Mouse (Mus musculus): ENCODE results near the gene Ccdc171. TPM values are rescaled to one million over a fixed set of nuclear protein-coding genes. Genes with fewer than 3 reads are reported as not detected.

Gene Ccdc171
- polyA plus RNA-seq, 1 experiment from 2014 or later: 3.4 TPM

DNA sequence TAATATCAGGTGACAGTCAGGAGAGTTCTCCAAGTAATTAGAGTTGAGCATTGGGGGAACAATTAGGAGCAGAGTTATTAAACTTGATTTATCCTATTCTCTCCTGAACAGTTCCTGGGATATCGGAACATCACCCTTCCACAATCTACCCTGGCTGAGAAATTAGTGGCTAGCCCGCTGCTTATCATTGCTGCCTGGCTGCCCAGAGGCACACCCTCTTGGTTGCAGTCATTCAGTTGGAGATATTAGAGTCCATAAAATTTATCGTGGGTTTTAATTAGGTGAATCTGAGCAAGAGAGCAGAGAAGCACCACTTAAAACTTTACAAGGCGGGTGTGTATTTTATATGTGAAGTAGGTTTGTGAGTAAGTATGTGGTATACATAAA is 214.5 kb downstream of the Ccdc171 start:
- H3K27ac ChIP-seq: no peak overlapping the region
- no peak overlapping the region for H3K4me2 ChIP-seq
- 47% methylated on average over 4 of the region's 4 CpGs for WGBS
- no peaks in the 10 kb centered on the region for H3K27me3 ChIP-seq
- no peaks in the 10 kb centered on the region for H3K9me3 ChIP-seq
- no peak for ATAC-seq (ENCODE audit: insufficient number of reproducible peaks, low FRiP score, low TSS enrichment, low read depth)
- H3K4me1 ChIP-seq: no peaks in the 10 kb centered on the region
- no peak overlapping the region for H3K9ac ChIP-seq
- H3K4me3 ChIP-seq: no peak overlapping the region
- H3K36me3 ChIP-seq: no peaks in the 10 kb centered on the region

DNA sequence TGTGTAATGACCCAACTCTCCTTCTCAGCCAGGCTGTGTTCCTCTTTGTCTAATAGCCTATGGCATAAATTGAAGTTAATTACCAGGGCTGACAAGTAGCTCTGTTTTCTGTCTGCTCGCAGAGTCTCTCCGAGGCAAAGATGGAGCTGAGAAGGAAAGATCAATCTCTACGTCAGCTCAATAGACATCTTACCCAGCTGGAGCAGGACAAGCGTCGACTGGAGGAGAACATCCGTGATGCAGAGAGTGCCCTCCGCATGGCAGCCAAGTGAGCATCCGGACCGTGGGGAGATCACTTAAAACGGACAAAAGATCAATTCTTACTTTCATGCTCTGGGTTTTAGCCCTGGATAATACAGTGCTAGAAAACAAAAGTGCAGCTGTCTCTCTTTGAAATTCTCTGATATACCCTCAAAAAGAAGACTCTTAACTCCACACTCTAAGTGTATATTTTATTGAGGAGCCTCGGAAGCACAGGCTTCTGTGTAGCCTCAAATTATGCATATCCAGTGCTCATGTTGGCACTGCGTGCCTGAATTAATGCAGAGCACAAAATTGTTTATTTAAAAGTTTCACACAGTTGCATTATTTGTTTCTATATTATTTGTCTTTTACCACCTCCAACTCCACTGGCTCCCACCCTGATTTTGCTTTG is 217.6 kb downstream of the Ccdc171 start:
- Histone ChIP-seq H3K4me3 (no peak overlapping the region), H3K36me3 (no peaks in the 10 kb centered on the region), H3K27me3 (no peaks in the 10 kb centered on the region), H3K27ac (no peak overlapping the region), H3K9ac (no peak overlapping the region), H3K4me2 (no peak overlapping the region), H3K9me3 (no peaks in the 10 kb centered on the region), H3K4me1 (no peaks in the 10 kb centered on the region)
- no peak for ATAC-seq (ENCODE audit: insufficient number of reproducible peaks, low FRiP score, low TSS enrichment, low read depth)
- 32% methylated on average over 12 of the region's 12 CpGs for WGBS

- no peak overlapping the region for H3K9ac ChIP-seq
- H3K27me3 ChIP-seq: no peaks in the 10 kb centered on the region
- no peaks in the 10 kb centered on the region for H3K4me1 ChIP-seq
- no peak for ATAC-seq (ENCODE audit: insufficient number of reproducible peaks, low FRiP score, low TSS enrichment, low read depth)
- WGBS: 91% methylated on average over 6 of the region's 6 CpGs
- H3K9me3 ChIP-seq: 0 out of 2 replicates have a peak, but pooled peaks cover 3% of the 10 kb centered on the region
- H3K27ac ChIP-seq: no peak overlapping the region
- no peak overlapping the region for H3K4me3 ChIP-seq
- no peak overlapping the region for H3K4me2 ChIP-seq
- H3K36me3 ChIP-seq: no peaks in the 10 kb centered on the region
Observed at GRCm38 (mm10) chr4:83775136-83775535, 249.8 kb downstream of the Ccdc171 start.

GRCm38 (mm10) chr4:83780044-83780443 is 254.7 kb downstream of the Ccdc171 start:
- WGBS: 97% methylated on average over 4 of the region's 4 CpGs
- no peak overlapping the region for H3K27ac ChIP-seq
- H3K9me3 ChIP-seq: 0 out of 2 replicates have a peak, but pooled peaks cover 3% of the 10 kb centered on the region
- H3K4me2 ChIP-seq: no peak overlapping the region
- no peak overlapping the region for H3K4me3 ChIP-seq
- H3K9ac ChIP-seq: no peak overlapping the region
- H3K27me3 ChIP-seq: no peaks in the 10 kb centered on the region
- no peaks in the 10 kb centered on the region for H3K36me3 ChIP-seq
- ATAC-seq (ENCODE audit: insufficient number of reproducible peaks, low FRiP score, low TSS enrichment, low read depth): no peak
- no peaks in the 10 kb centered on the region for H3K4me1 ChIP-seq

- Histone ChIP-seq H3K4me2 (no peak overlapping the region), H3K27me3 (no peaks in the 10 kb centered on the region), H3K9me3 (no peaks in the 10 kb centered on the region), H3K27ac (no peak overlapping the region), H3K9ac (no peak overlapping the region), H3K4me1 (no peaks in the 10 kb centered on the region), H3K36me3 (no peaks in the 10 kb centered on the region), H3K4me3 (no peak overlapping the region)
- no peak for ATAC-seq (ENCODE audit: insufficient number of reproducible peaks, low FRiP score, low TSS enrichment, low read depth)
- 85% methylated on average over 2 of the region's 2 CpGs for WGBS
Observed at GRCm38 (mm10) chr4:83785115-83785514, 259.8 kb downstream of the Ccdc171 start.

DNA sequence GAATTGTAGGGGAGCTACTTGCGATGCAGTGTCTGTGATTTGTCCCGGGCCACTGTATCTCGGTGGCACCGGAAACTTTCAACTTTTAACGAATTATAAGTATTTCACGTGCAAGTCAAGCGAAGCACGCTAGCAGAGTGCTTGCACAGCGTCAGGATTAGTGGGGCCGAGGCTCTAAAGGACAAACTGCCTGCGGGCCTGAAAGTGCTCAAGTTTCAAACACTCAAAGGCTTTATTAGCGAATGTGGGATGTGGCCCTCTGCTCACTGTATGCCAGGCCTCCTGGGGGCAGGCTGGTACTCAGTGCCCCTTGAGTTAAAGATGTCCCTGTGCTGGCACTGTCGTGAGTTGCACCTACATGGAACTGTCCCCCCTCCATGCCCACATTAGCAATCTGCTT is 266.5 kb downstream of the Ccdc171 start:
- H3K9ac ChIP-seq: no peak overlapping the region
- 19% methylated on average over 13 of the region's 13 CpGs for WGBS

GRCm38 (mm10) chr4:83794315-83794922 is 269.1 kb downstream of the Ccdc171 start:
- WGBS: 19% methylated on average over 9 of the region's 9 CpGs
- peaks cover 2% of the 10 kb centered on the region; the same call in 1 of the 2 replicates for H3K27me3 ChIP-seq
- H3K4me1 ChIP-seq: peaks cover 10% of the 10 kb centered on the region; the same call in 1 of the 2 replicates
- H3K36me3 ChIP-seq: no peaks in the 10 kb centered on the region
- H3K9me3 ChIP-seq: no peaks in the 10 kb centered on the region
- H3K9ac ChIP-seq: no peak overlapping the region
- no peak overlapping the region for H3K27ac ChIP-seq
- ATAC-seq (ENCODE audit: insufficient number of reproducible peaks, low FRiP score, low TSS enrichment, low read depth): no peak
- H3K4me3 ChIP-seq: no peak overlapping the region
- H3K4me2 ChIP-seq: no peak overlapping the region

More for the DNA sequence above, 266.5 kb downstream of the Ccdc171 start:
- Histone ChIP-seq H3K9me3 (no peaks in the 10 kb centered on the region), H3K4me3 (no peak overlapping the region), H3K27me3 (peaks cover 2% of the 10 kb centered on the region; the same call in 1 of the 2 replicates), H3K27ac (no peak overlapping the region), H3K4me1 (peaks cover 2% of the 10 kb centered on the region; the same call in 1 of the 2 replicates), H3K36me3 (no peaks in the 10 kb centered on the region), H3K4me2 (no peak overlapping the region)
- ATAC-seq (ENCODE audit: insufficient number of reproducible peaks, low FRiP score, low TSS enrichment, low read depth): no peak

DNA sequence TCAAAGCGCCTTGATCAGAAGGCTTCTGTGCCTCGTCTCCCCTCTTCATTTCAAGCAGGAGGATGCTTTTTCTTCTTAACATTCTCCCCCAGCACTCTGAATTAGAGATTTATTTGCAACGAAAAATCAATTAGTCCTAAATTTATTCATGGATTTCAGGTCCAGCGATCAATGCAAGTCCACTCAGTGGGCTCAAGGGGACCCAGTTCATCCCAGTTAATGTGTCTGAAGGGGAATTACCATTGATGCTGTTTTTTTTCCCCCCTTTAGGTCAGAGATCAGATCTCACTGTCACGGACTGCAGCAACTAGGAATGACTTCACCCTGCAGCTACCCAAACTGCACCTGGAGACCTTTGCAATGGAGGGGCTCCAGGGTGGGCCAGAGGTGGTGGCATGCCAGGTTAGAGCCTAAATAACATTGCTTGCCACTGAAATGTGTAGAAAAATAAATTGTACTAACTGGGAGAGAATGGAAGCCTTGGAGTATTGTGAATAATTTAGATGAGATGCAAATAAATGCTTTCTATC is 269.6 kb downstream of the Ccdc171 start:
- Histone ChIP-seq H3K4me3 (no peak overlapping the region), H3K27ac (no peak overlapping the region), H3K4me1 (peaks cover 10% of the 10 kb centered on the region; the same call in 1 of the 2 replicates), H3K9ac (no peak overlapping the region), H3K27me3 (peaks cover 2% of the 10 kb centered on the region; the same call in 1 of the 2 replicates), H3K9me3 (no peaks in the 10 kb centered on the region), H3K4me2 (no peak overlapping the region), H3K36me3 (no peaks in the 10 kb centered on the region)
- no peak for ATAC-seq (ENCODE audit: insufficient number of reproducible peaks, low FRiP score, low TSS enrichment, low read depth)
- WGBS: 54% methylated on average over 5 of the region's 5 CpGs

DNA sequence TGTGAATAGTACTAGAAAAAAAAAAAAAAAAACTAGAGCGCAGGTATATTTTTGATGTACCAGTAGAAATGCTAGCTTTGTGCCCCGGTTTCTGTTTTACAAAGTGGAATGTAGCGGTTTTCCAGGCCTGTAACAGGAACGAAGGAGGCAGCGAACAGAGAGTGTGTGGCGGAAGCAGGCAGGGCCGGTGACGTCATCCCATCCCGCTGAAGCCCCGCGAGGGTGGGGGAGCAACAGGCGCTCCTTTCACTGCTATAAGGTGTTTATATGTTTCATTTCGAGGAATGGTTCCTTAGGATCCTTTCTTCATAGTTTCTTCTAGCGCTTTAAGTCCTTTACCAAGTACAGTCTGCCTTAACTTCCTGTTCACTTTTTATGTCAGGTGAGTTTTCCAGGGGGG is 272.6 kb downstream of the Ccdc171 start:
- H3K4me2 ChIP-seq: 0 out of 2 replicates have a peak overlapping the region, but pooled peaks have one; percentile 19
- ATAC-seq (ENCODE audit: insufficient number of reproducible peaks, low FRiP score, low TSS enrichment, low read depth): no peak
- peaks cover 8% of the 10 kb centered on the region; the same call in 1 of the 2 replicates for H3K4me1 ChIP-seq
- no peaks in the 10 kb centered on the region for H3K9me3 ChIP-seq
- no peak overlapping the region for H3K9ac ChIP-seq
- 57% methylated on average over 14 of the region's 14 CpGs for WGBS
- H3K4me3 ChIP-seq: peak overlapping the region; percentile 9; the same call in 1 of the 2 replicates
- H3K27ac ChIP-seq: no peak overlapping the region
- no peaks in the 10 kb centered on the region for H3K36me3 ChIP-seq
- H3K27me3 ChIP-seq: no peaks in the 10 kb centered on the region

DNA sequence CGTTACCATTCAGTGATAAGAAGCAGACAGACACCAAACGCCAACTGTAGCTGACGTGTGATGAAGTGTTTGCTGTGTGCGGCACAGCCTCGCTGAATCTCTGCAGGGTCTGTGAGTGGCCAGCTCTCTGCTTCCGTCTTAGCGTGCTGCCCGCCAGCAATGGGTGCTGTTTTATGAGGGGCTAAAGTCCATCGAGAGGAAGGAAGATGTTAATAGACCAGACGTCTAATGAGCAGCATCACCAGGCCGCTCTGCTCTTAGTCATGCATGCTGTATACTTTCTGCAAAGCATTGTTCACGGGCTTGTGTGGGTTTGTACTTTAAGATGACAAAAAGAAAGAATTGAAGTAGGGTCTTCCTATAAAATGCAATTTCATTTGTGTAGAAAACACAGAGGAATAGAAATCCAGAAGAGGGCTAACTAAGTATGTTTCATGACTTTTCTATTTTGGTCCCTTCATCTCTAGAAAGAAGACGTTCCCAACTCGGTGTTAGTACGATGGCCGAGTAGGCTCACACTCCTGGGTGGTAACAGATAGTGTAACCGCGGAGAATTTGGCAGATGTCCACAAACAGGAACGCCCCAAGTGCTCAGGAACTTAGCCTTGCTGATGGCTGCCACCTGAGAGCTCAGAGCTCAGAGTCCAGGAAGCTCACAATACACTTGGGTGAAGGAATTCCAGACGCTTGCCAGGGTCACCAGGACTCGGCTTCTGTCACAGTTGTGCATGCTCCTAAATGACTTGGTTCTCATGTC is 273.5 kb downstream of the Ccdc171 start:
- no peak for ATAC-seq (ENCODE audit: insufficient number of reproducible peaks, low FRiP score, low TSS enrichment, low read depth)
- H3K9ac ChIP-seq: no peak overlapping the region
- H3K9me3 ChIP-seq: no peaks in the 10 kb centered on the region
- H3K4me1 ChIP-seq: peaks cover 8% of the 10 kb centered on the region; the same call in 1 of the 2 replicates
- H3K4me3 ChIP-seq: no peak overlapping the region
- no peaks in the 10 kb centered on the region for H3K27me3 ChIP-seq
- no peak overlapping the region for H3K4me2 ChIP-seq
- 48% methylated on average over 21 of the region's 21 CpGs for WGBS
- no peak overlapping the region for H3K27ac ChIP-seq
- no peaks in the 10 kb centered on the region for H3K36me3 ChIP-seq

DNA sequence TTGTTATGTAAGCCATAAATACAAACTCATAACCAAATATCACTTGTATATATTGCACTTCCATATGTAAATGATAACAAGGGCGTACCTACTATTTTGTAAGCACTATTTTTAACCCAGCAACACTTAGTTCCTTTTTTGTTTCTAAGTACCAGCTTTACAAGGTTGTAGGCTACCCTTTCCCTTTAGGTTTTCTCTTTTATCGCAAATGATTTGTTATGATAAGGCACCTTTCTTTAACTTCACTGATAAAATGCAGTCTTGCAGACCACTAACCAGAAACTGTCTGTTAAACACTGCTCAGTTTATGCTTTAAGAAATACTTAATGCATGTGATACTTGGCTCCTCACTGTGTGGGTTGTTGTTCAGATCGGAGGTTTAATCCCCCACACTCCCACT is 275.1 kb downstream of the Ccdc171 start:
- no peak for ATAC-seq (ENCODE audit: insufficient number of reproducible peaks, low FRiP score, low TSS enrichment, low read depth)
- Histone ChIP-seq H3K27me3 (no peaks in the 10 kb centered on the region), H3K4me1 (peaks cover 8% of the 10 kb centered on the region; the same call in 1 of the 2 replicates), H3K36me3 (no peaks in the 10 kb centered on the region), H3K4me3 (no peak overlapping the region), H3K9ac (no peak overlapping the region), H3K9me3 (no peaks in the 10 kb centered on the region), H3K27ac (no peak overlapping the region), H3K4me2 (no peak overlapping the region)
- 68% methylated on average over 3 of the region's 3 CpGs for WGBS

- no peak overlapping the region for H3K4me2 ChIP-seq
- no peak for ATAC-seq (ENCODE audit: insufficient number of reproducible peaks, low FRiP score, low TSS enrichment, low read depth)
- 79% methylated on average over 4 of the region's 4 CpGs for WGBS
- no peaks in the 10 kb centered on the region for H3K9me3 ChIP-seq
- no peak overlapping the region for H3K4me3 ChIP-seq
- no peak overlapping the region for H3K9ac ChIP-seq
- no peaks in the 10 kb centered on the region for H3K27me3 ChIP-seq
- H3K27ac ChIP-seq: no peak overlapping the region
- H3K4me1 ChIP-seq: no peaks in the 10 kb centered on the region
- no peaks in the 10 kb centered on the region for H3K36me3 ChIP-seq
Observed at GRCm38 (mm10) chr4:83816925-83817324, 291.6 kb downstream of the Ccdc171 start.

Data from limb, embryonic 15.5 days (tissue).